Mouse (Mus musculus) MEL (cell line): ENCODE measurements around the gene Rbms3. TPM values are rescaled to one million over a fixed set of nuclear protein-coding genes. Genes with fewer than 3 reads are reported as not detected.

Experiments
- DNase-seq: peaks from one replicate; pipeline ENCODE4 v3.0.0; 2011; ENCODE audit warnings: low read depth, low spot score
- H3K27ac ChIP-seq: 2 replicates; pipeline ENCODE4 v1.5.1; 2012; ENCODE audit warnings: low read depth, mild to moderate bottlenecking, control low read depth, low read length, moderate library complexity; ENCODE audit not compliant: control insufficient read depth
- H3K27me3 ChIP-seq, 2 experiments: fragments of 150-350 bp in 1 of 2; sonication (generic) in 1 of 2; 2 replicates each; pipeline ENCODE4 v1.6.1; 2012; ENCODE audit warnings: low read length in 2 of 2, mild to moderate bottlenecking in 2 of 2, improper control_type of control experiment in 1 of 2, moderate library complexity in 1 of 2; ENCODE audit not compliant: insufficient read depth in 2 of 2, control insufficient read depth in 1 of 2
- H3K36me3 ChIP-seq, 2 experiments: 2 replicates each; pipeline ENCODE4 v1.6.1; 2012 to 2014; ENCODE audit warnings: low read length in 2 of 2, improper control_type of control experiment in 1 of 2, inconsistent platforms in 1 of 2, mild to moderate bottlenecking in 1 of 2; ENCODE audit not compliant: insufficient read depth in 2 of 2, control insufficient read depth in 1 of 2
- H3K4me1 ChIP-seq, 2 experiments: fragments of 150-350 bp in 1 of 2; sonication (generic) in 1 of 2; 2 replicates each; pipeline ENCODE4 v1.6.1; 2012; ENCODE audit warnings: low read length in 2 of 2, improper control_type of control experiment in 1 of 2, mild to moderate bottlenecking in 1 of 2; ENCODE audit not compliant: insufficient read depth in 2 of 2, control insufficient read depth in 1 of 2
- H3K4me3 ChIP-seq, 2 experiments: fragments of 150-350 bp in 1 of 2; sonication (generic) in 1 of 2; 2 replicates each; pipeline ENCODE4 v1.5.1; 2012; ENCODE audit warnings: low read depth in 2 of 2, low read length in 2 of 2, mild to moderate bottlenecking in 2 of 2, moderate library complexity in 2 of 2, control low read depth in 1 of 2, improper control_type of control experiment in 1 of 2; ENCODE audit not compliant: control insufficient read depth in 1 of 2, insufficient read depth in 1 of 2
- H3K79me2 ChIP-seq: 2 replicates; pipeline ENCODE4 v1.6.1; 2012; ENCODE audit warnings: mild to moderate bottlenecking, low read length, moderate library complexity; ENCODE audit not compliant: control insufficient read depth, poor library complexity, insufficient read depth
- H3K9ac ChIP-seq: 2 replicates; pipeline ENCODE4 v1.6.1; 2012; ENCODE audit warnings: low read depth, mild to moderate bottlenecking, control low read depth, low read length, moderate library complexity; ENCODE audit not compliant: control insufficient read depth, poor library complexity, severe bottlenecking
- H3K9me3 ChIP-seq: fragments of 150-350 bp; sonication (generic); replicated peaks from 2 replicates; pipeline ENCODE4 v1.6.1; 2012; ENCODE audit warnings: mild to moderate bottlenecking, low read length, improper control_type of control experiment, moderate library complexity; ENCODE audit not compliant: insufficient read depth
- BHLHE40 ChIP-seq: IDR thresholded peaks from 2 replicates; pipeline ENCODE4 v1.6.1; 2012; ENCODE audit warnings: low read depth, mild to moderate bottlenecking, inconsistent platforms, low read length, improper control_type of control experiment, borderline replicate concordance
- CHD1 ChIP-seq: IDR thresholded peaks from 2 replicates; pipeline ENCODE4 v1.6.1; 2012; ENCODE audit warnings: low read depth, mild to moderate bottlenecking, inconsistent platforms, low read length, improper control_type of control experiment
- CHD2 ChIP-seq: IDR thresholded peaks from 2 replicates; pipeline ENCODE4 v1.6.1; 2011; ENCODE audit warnings: low read length, improper control_type of control experiment
- ELF1 ChIP-seq: IDR thresholded peaks from 2 replicates; pipeline ENCODE4 v1.6.1; 2014; ENCODE audit warnings: low read depth, mild to moderate bottlenecking, inconsistent platforms, low read length, improper control_type of control experiment, moderate library complexity
- ETS1 ChIP-seq: IDR thresholded peaks from 2 replicates; pipeline ENCODE4 v1.6.1; 2012; ENCODE audit warnings: low read depth, mild to moderate bottlenecking, inconsistent platforms, low read length, improper control_type of control experiment, moderate library complexity
- GABPA ChIP-seq: IDR thresholded peaks from 2 replicates; pipeline ENCODE4 v1.6.1; 2012; ENCODE audit warnings: low read depth, mild to moderate bottlenecking, inconsistent platforms, low read length, improper control_type of control experiment, moderate library complexity
- GATA1 ChIP-seq: IDR thresholded peaks from 2 replicates; pipeline ENCODE4 v1.6.1; 2011; ENCODE audit warnings: low read depth, low read length, improper control_type of control experiment
- JUND ChIP-seq: IDR thresholded peaks from 2 replicates; pipeline ENCODE4 v1.6.1; 2011; ENCODE audit warnings: low read depth, mild to moderate bottlenecking, improper control_type of control experiment, low read length
- MAZ ChIP-seq: IDR thresholded peaks from 2 replicates; pipeline ENCODE4 v1.6.1; 2012; ENCODE audit warnings: low read depth, mild to moderate bottlenecking, inconsistent platforms, low read length, improper control_type of control experiment
- MEF2A ChIP-seq: IDR thresholded peaks from 2 replicates; pipeline ENCODE4 v1.6.1; 2014; ENCODE audit warnings: low read depth, mild to moderate bottlenecking, inconsistent platforms, low read length, improper control_type of control experiment; ENCODE audit not compliant: poor library complexity, insufficient replicate concordance, severe bottlenecking; ENCODE audit errors: extremely low read depth
- MXI1 ChIP-seq: IDR thresholded peaks from 2 replicates; pipeline ENCODE4 v1.6.1; 2011; ENCODE audit warnings: mild to moderate bottlenecking, low read depth, low read length, improper control_type of control experiment
- MYB ChIP-seq: IDR thresholded peaks from 2 replicates; pipeline ENCODE4 v1.6.1; 2011; ENCODE audit warnings: mild to moderate bottlenecking, low read depth, low read length, improper control_type of control experiment
- MYC ChIP-seq: IDR thresholded peaks from 2 replicates; pipeline ENCODE4 v1.6.1; 2011; ENCODE audit warnings: low read depth, mild to moderate bottlenecking, low read length, improper control_type of control experiment, moderate library complexity
- RAD21 ChIP-seq: IDR thresholded peaks from 2 replicates; pipeline ENCODE4 v1.6.1; 2011; ENCODE audit warnings: mild to moderate bottlenecking, low read depth, low read length, improper control_type of control experiment
- RCOR1 ChIP-seq: IDR thresholded peaks from 2 replicates; pipeline ENCODE4 v1.6.1; 2012; ENCODE audit warnings: low read depth, mild to moderate bottlenecking, inconsistent platforms, low read length, improper control_type of control experiment
- TCF12 ChIP-seq: IDR thresholded peaks from 2 replicates; pipeline ENCODE4 v1.6.1; 2014; ENCODE audit warnings: low read depth, mild to moderate bottlenecking, inconsistent platforms, low read length, improper control_type of control experiment, moderate library complexity
- ZC3H11A ChIP-seq: IDR thresholded peaks from 2 replicates; pipeline ENCODE4 v1.6.1; 2012; ENCODE audit warnings: low read depth, mild to moderate bottlenecking, inconsistent platforms, low read length, improper control_type of control experiment
- ZKSCAN1 ChIP-seq: IDR thresholded peaks from 2 replicates; pipeline ENCODE4 v1.6.1; 2012; ENCODE audit warnings: low read depth, mild to moderate bottlenecking, inconsistent platforms, low read length, improper control_type of control experiment, moderate library complexity
- ZNF384 ChIP-seq: IDR thresholded peaks from 2 replicates; pipeline ENCODE4 v1.6.1; 2012; ENCODE audit warnings: low read depth, mild to moderate bottlenecking, inconsistent platforms, low read length, improper control_type of control experiment
- polyA plus RNA-seq, 2 experiments: library from polyadenylated mRNA; stranded (reverse) in 1 of 2; unstranded in 1 of 2; fragments of >175 nt in 1 of 2; fragments of >200 nt in 1 of 2; gene quantifications; 2 replicates each; pipeline versions ENCODE4 v1.2.1 to v1.2.4; 2012; ENCODE audit warnings: low replicate concordance in 2 of 2, low read depth in 1 of 2; ENCODE audit not compliant: insufficient read length in 2 of 2, insufficient read depth in 1 of 2, missing spikeins in 1 of 2
- total RNA-seq: library from RNA; depleted of rRNA; stranded (reverse); fragments of 300-350 nt; gene quantifications from 2 replicates; pipeline ENCODE4 v1.2.3, GENCODE M21; 2012

The Rbms3 gene
- total and polyA plus RNA-seq, 3 experiments = not detected

DNA sequence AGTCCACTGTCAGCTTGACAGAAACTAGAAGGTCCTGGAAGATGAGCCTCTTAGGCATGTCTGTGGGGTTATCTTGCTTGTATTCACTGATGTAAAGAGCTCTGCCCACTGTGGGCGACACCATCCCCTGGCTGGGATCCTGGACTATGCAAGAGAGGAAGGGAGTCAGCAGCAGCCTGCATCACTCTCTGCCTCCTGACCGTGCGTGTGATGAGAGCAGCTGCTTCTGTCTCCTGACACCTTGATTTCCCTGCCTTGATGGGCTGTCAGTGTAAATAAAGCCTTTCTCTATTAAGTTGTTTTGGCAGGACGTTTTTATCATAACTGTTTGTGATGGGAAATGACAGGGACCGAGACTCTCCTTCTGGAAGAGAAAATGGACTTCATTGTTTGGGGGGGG is 758.1 kb downstream of the Rbms3 start:
- Histone ChIP-seq H3K4me1 (peaks cover 8 to 9% of the 10 kb centered on the region in 2 experiments), H3K36me3 (peaks cover 0 to 13% of the 10 kb centered on the region in 2 experiments; a peak in 2 of 4 replicates), H3K9ac (no peak overlapping the region), H3K4me3 (no peak overlapping the region), H3K9me3 (no peaks in the 10 kb centered on the region), H3K27ac (no peak overlapping the region), H3K79me2 (no peaks in the 10 kb centered on the region; the same call in 1 of the 2 replicates), H3K27me3 (no peaks in the 10 kb centered on the region)
- no peak for DNase-seq
- TF ChIP-seq MXI1 (no peak), MEF2A (no peak), RCOR1 (no peak), BHLHE40 (no peak), GABPA (no peak), ETS1 (no peak), TCF12 (no peak), JUND (no peak), ZC3H11A (no peak), MYC (no peak), MYB (no peak), ELF1 (no peak), ZNF384 (no peak)

DNA sequence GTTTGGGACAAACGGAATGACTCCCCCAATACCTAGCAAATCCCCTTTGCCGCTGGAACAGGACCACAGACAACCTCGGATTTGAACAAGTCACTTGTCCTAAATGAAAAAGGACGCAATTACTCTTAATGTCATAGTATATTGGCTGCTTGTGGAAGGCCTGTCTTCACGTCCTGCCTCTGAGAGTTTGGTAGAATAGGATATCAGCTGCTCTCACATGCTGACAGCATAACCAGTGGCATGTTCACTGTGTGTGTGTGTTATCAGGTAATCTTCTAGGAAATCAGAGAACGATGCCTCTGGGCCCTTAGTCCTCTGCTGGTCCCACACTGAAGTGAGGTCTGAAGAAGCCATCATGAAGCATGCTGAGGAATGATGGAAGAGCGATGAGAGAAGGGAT is 763.7 kb downstream of the Rbms3 start:
- Histone ChIP-seq H3K79me2 (no peaks in the 10 kb centered on the region), H3K4me1 (peaks cover 4 to 6% of the 10 kb centered on the region in 2 experiments; a peak in 3 of 4 replicates), H3K27me3 (no peaks in the 10 kb centered on the region), H3K4me3 (no peak overlapping the region), H3K9me3 (no peaks in the 10 kb centered on the region), H3K36me3 (no peaks in the 10 kb centered on the region), H3K27ac (no peak overlapping the region), H3K9ac (no peak overlapping the region)
- no peak for DNase-seq
- TF ChIP-seq CHD1 (no peak), CHD2 (no peak), GATA1 (no peak), RAD21 (no peak), MYC (no peak), ZC3H11A (no peak), ETS1 (no peak), GABPA (no peak), ZKSCAN1 (no peak), MAZ (no peak)
- TF ChIP-seq, all 39 proteins: peak for 0
